Mouse (Mus musculus) urinary bladder, postnatal 10 days (tissue): ENCODE data around the gene Olfr805.

Source experiments
- DNase-seq: peaks from one replicate; pipeline ENCODE4 v3.0.0; 2022; ENCODE audit warnings: low spot score

Gene Olfr805

DNA sequence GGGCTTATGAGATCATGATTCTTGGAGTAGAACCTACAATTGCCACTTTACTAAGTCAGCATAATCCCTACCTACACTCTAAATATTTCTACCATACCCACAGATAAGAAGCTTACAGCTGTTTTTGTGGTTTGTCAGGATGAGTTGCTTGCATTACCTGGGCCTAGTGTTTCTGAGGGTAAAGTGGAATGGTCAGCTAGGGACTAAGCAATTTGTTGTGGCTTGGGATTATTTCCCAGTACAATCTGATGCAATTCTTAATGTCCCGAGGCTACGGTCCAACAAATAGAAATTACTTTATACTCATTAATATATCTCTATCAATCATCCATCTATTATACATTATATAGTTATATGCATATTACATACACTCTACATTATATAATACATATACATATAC lies at the start of gene Olfr805:
TSS of gene Olfr805 (minus strand) at position 101 of the 400 bp plus-strand sequence.
- no peak for DNase-seq

DNA sequence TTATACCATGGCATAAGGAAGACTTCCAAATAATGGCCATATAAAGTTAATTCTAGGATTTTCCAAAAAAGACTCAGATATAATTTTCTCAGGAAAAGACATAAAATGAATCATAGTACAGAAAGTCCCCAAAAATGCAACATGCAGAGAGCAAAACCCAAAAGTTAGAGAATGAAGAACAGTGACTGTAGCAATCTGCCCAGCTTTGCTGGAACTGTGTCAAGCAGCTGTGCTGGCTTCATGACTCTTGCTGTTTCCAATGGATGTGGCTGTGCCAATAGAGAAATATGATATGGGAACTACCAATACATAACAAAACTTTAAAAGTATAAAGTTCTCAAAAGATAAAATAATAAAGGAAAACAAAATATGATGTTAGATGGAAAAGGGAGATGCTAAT lies 48.9 kb upstream of the Olfr805 start:
- no peak for DNase-seq

DNA sequence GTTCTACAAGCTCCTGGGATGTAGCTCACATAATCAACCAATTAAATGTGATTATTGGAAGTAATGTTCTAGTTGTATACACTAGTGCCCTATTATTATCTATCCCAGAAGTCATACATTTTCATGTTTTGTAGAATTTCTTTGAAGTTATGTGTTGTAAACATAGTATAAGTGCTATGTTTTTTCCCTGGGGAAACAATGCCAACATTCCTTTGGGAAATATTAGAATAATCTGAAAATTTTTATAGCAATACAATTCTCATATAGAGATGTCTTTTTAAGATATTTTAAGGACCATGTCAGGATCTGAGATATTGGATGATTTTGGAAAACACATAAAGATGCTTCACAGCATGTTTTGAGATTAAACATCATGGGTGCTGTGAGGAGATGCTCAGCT lies 45.2 kb upstream of the Olfr805 start, which contains the start of gene Olfr809:
TSS of gene Olfr809 (plus strand) at position 301 of the 400 bp plus-strand sequence.
- no peak for DNase-seq

DNA sequence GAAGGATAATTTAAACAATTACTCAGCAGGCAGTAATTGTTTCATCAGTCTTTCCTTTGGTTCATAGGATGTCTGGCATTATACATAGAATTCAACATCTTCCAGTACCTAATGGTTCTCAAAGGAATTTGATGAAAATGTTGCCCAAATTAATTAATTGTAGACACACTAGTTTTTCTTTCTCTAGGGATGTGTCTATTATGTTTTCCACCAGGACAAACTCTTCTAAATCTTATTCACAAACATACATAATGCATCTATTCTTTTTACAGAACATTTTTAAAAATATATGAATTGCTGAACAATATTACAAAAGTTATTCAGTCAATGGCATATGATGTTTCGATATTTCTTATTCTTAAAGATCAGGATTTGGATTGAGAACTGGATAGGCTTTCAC lies 36.0 kb upstream of the Olfr805 start, which contains the start of gene Olfr808:
TSS of gene Olfr808 (plus strand) at position 301 of the 400 bp plus-strand sequence.
- no peak for DNase-seq

DNA sequence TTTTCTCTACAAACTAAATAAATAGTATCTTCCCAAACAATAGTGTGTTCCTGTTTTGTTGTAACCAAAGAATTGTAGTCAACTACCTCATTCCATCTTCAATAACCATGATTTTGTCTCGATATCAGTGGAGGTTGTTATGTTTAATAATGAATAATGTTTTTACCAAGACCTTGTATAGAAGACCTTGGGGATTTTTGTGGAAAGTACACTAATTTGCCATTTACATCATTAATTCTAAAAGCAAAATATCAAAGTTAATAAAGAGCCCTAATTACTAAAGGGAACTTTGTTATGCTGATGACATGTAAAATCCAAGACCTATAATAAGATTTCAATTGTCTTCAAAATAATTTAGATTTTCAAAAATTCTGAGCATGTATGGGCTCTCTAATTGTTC lies 28.5 kb upstream of the Olfr805 start, which contains the start of gene Olfr807:
TSS of gene Olfr807 (minus strand) at position 101 of the 400 bp plus-strand sequence.
- DNase-seq = no peak

DNA sequence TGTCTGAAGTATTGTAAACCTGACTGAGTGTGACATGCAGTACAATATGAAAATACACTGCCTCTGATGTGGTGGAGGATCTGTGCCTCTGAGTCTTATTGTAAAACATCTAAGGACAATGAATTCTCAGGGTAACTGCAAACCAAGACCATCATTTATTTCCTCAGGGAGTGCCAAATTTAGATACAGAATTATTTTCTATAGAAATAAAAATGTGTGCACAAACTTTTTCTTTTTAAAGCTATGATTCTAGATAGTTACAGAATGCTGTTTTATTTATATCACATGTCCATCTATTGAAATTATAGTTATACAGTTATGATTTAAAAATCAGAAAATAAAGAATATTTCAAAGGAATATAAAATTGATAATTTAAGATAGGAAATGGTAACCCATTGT lies 12.6 kb upstream of the Olfr805 start, which contains the start of gene Olfr806:
TSS of gene Olfr806 (minus strand) at position 101 of the 400 bp plus-strand sequence.
- no peak for DNase-seq

DNA sequence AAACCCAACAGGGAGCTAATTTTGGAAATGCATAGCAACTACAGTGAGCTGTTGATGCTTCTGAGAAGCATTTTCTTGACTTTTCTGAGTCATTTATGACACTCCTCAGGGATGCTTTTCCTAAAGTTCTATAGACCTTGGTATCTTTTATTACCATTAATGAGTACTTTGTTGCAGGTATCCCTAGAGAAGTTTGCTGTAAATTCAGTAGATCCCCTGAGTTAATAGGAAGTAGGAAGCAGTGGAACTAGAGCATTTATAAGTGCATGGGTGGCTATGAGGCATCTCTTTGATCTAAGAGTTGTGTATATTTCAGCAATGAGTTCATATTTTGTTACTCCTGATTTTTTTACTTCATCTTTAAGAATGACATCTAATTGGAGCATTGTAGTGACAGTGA lies 26.3 kb downstream of the Olfr805 start, which contains the start of gene Olfr804:
TSS of gene Olfr804 (plus strand) at position 301 of the 400 bp plus-strand sequence.
- no peak for DNase-seq

DNA sequence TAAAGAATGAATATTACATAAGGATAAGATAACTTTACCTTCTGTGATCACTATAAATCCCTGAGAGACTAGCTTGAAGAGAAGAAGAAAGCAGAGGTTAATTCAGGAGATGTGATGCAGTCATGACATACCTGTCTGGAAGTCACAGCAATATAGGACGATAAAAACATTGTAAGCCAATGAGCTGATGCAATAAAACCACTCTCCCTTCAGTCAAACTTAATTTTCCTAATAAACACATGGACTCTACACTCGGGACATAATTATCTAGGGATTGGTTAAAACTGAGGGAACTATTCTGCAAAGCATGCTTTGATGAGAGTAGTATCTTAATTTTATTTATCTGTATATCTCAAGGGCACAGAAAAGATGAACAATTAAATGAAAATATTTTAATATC lies 35.0 kb downstream of the Olfr805 start, which contains the start of gene Olfr803:
TSS of gene Olfr803 (minus strand) at position 101 of the 400 bp plus-strand sequence.
- DNase-seq = no peak

DNA sequence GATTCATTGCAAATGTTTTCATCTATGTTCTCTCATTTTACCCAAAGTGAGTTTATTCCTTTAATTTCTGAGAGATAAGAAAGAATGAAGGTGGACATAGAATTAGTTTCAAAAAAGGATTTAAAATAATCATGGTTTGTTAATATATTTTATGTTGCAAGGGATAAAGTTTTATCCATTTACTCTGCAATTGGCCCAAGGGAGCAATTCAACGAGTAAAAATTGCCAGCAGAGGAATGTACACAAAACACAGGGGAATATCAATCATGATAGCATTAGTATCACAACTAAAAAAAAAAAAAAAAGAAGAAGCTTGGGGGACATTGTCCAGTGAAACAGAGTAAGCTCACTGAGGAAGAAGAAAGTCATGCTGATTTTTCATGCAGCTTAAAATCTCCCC lies 41.1 kb downstream of the Olfr805 start, which contains the start of gene Olfr802:
TSS of gene Olfr802 (minus strand) at position 101 of the 400 bp plus-strand sequence.
- DNase-seq = no peak

DNA sequence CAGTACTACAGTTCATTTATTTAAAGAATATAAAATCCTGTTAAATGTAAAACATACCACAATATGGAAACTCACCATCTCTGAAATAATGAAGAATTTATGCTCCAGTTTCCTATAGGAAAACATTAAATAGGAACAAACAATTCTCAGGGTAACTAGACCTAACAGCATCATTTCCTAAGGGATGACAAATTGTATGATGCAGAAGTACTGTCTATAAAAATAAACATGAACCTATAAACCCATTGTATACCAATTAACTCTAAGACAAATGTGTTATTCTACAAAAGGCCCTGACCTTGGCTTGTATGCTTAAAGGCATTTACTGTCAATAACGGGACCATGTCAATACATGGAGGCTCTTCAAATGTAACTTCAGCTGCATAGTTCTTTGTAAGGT lies 55.4 kb downstream of the Olfr805 start, which contains the start of gene Olfr801:
TSS of gene Olfr801 (minus strand) at position 101 of the 400 bp plus-strand sequence.
- no peak for DNase-seq
